Mouse (Mus musculus) kidney, adult 2 months (tissue): Measurements from ENCODE around the gene Ltc4s.

Source experiments
- CTCF ChIP-seq: fragments of 200-500 bp; conservative IDR thresholded peaks from 2 replicates; pipeline ENCODE4 v1.5.1; 2011; ENCODE audit warnings: low read depth, mild to moderate bottlenecking, control low read depth, low read length, moderate library complexity, mixed read lengths; ENCODE audit not compliant: insufficient read depth, insufficient read length
- POLR2A ChIP-seq: fragments of 200-500 bp; IDR thresholded peaks from one replicate; pipeline ENCODE4 v1.6.1; 2011; ENCODE audit warnings: low read depth, low read length, control low read depth

- TF ChIP-seq CTCF = no peak
- TF ChIP-seq POLR2A = no peak
These were observed 1.2 kb downstream of the Ltc4s start for GRCm38 (mm10) chr11:50236937-50237835.
